ENCODE assay signal across 20 mouse cellular contexts in genomic region chr1:153379832-153380231, GRCm38 (mm10). TPM values are rescaled to one million over a fixed set of nuclear protein-coding genes. Genes with fewer than 3 reads are reported as not detected.
A peak's percentile ranks its signal among the peaks of the same experiment; 100 is the strongest.
DNase-seq lines count a peak whose midpoint lies in the region; ATAC-seq and TF ChIP-seq lines count a peak whose summit lies in the region.
"Had no signal": no experiment of that assay in that cellular context is flagged by ENCODE, and none has a peak within 500 bp of the region (broad histone marks: within the 10 kb centered on the region; RNA-seq: fewer than 3 reads in every experiment).

No protein-coding gene starts in this region.

- H3K4me1 ChIP-seq in lung, postnatal 0 days (ENCODE audit: insufficient read depth, low read depth, low read length), result no peaks in the 10 kb centered on the region
- H3K4me1 ChIP-seq: embryonic facial prominence, embryonic 15.5 days; heart, embryonic 12.5 days had no signal

- no peak overlapping the region for H3K9ac ChIP-seq in lung, postnatal 0 days (replicated peaks; ENCODE audit: low read depth)
- H3K9ac ChIP-seq: embryonic facial prominence, embryonic 15.5 days; heart, embryonic 12.5 days; midbrain, embryonic 12.5 days had no signal

- H3K4me2 ChIP-seq in lung, postnatal 0 days (replicated peaks; ENCODE audit: low read depth, low read length), result no peak overlapping the region
- H3K4me2 ChIP-seq: embryonic facial prominence, embryonic 15.5 days; heart, embryonic 12.5 days; midbrain, embryonic 12.5 days had no signal

- H3K9me3 ChIP-seq in lung, postnatal 0 days (ENCODE audit: low read length), result no peaks in the 10 kb centered on the region
- H3K9me3 ChIP-seq: embryonic facial prominence, embryonic 15.5 days; heart, embryonic 12.5 days; midbrain, embryonic 12.5 days had no signal

- no peak for TF ChIP-seq EP300 in lung, postnatal 0 days (IDR thresholded peaks at IDR 0.05)

- ATAC-seq in lung, postnatal 0 days, result no peak
- peak; percentile 80 for ATAC-seq in activated CD4-positive, CD25-positive, alpha-beta regulatory T cell, adult 4 months
- ATAC-seq: forebrain, embryonic 14.5 days; intestine, embryonic 16.5 days had no signal

- H3K27me3 ChIP-seq in lung, postnatal 0 days (replicated peaks; ENCODE audit: insufficient read depth, low read length), result no peaks in the 10 kb centered on the region
- H3K27me3 ChIP-seq: embryonic facial prominence, embryonic 15.5 days; heart, embryonic 12.5 days; midbrain, embryonic 12.5 days had no signal

- H3K4me3 ChIP-seq in lung, postnatal 0 days (ENCODE audit: low read depth, low read length), result no peak overlapping the region
- H3K4me3 ChIP-seq: embryonic facial prominence, embryonic 15.5 days; heart, embryonic 12.5 days; midbrain, embryonic 12.5 days had no signal

- TF ChIP-seq CTCF in lung, postnatal 0 days (IDR thresholded peaks at IDR 0.05), result no peak

- no peak overlapping the region for H3K27ac ChIP-seq in lung, postnatal 0 days (ENCODE audit: low read length)
- H3K27ac ChIP-seq: embryonic facial prominence, embryonic 15.5 days; midbrain, embryonic 12.5 days had no signal

- H3K36me3 ChIP-seq in lung, postnatal 0 days (ENCODE audit: insufficient read depth, low read length), result no peaks in the 10 kb centered on the region
- H3K36me3 ChIP-seq: embryonic facial prominence, embryonic 15.5 days; heart, embryonic 12.5 days; midbrain, embryonic 12.5 days had no signal

- DNase-seq in lung, postnatal 0 days (ENCODE audit: low spot score), result peak; percentile 14
- no peak for DNase-seq in lung, postnatal 14 days
- DNase-seq in thymus, postnatal 10 days (ENCODE audit: low spot score in 2 of 2), result peak; percentile 29
- no peak for DNase-seq in kidney, postnatal 10 days
- no peak for DNase-seq in layer of hippocampus, postnatal 10 days (ENCODE audit: low spot score in 2 of 2)
- no peak for DNase-seq in cerebellum, adult 9-11 months
- DNase-seq: adrenal gland, postnatal 25 days; cerebellum, adult 8-10 months; heart, postnatal 10 days; layer of hippocampus, adult 9-11 months; left cerebral cortex, postnatal 4 days had no signal

- WGBS in lung, postnatal 0 days, result 68% methylated on average over 5 of the region's 5 CpGs

RNA-seq across cellular contexts. Expression of gene Shcbp1l, which starts 45.1 kb away (rescaled TPM):
- polyA plus RNA-seq in lung, postnatal 0 days (2015; fragmentation: Nextera tagmentation; extraction: Ambion mirVana), result 0.12 and 0.17 TPM in 2 replicates
- polyA plus RNA-seq in activated CD4-positive, CD25-positive, alpha-beta regulatory T cell, adult 4 months (2017; shearing (Covaris generic)), result under 1 TPM in 1 of 2 experiments, not detected in 1; 0.36 TPM
- 1 to 10 TPM; 2.9 to 3.9 TPM for total RNA-seq in layer of hippocampus, postnatal 10 days (2021)
- total RNA-seq: gastrocnemius, adult 8-10 months; heart, postnatal 10 days; liver, adult 2 months had no signal
- polyA plus RNA-seq: intestine, embryonic 16.5 days; large intestine, adult 2 months; liver, adult 2 months had no signal

RNA-seq across cellular contexts. Expression of gene Lamc1, which starts 47.2 kb away (rescaled TPM):
- 101 and 106 TPM in 2 replicates for polyA plus RNA-seq in lung, postnatal 0 days (2015; fragmentation: Nextera tagmentation; extraction: Ambion mirVana)
- 1 to 10 TPM; 6.7 to 10.0 TPM for polyA plus RNA-seq in activated CD4-positive, CD25-positive, alpha-beta regulatory T cell, adult 4 months (2017; shearing (Covaris generic))
- 10 to 100 TPM; 43.2 to 43.8 TPM for total RNA-seq in layer of hippocampus, postnatal 10 days (2021)

Comparison
In these comparisons a context has a peak if more than half of its experiments do, and no peak if none do; other contexts are left out.
1. DNase-seq: peak in lung, postnatal 0 days (single experiment) and thymus, postnatal 10 days (2 of 2); none in lung, postnatal 14 days (single experiment), kidney, postnatal 10 days (single experiment), layer of hippocampus, postnatal 10 days (0 of 2) and cerebellum, adult 9-11 months (single experiment).